Mouse (Mus musculus) erythroid progenitor cell, adult 5-6 weeks (primary cell): ENCODE data around the gene Bex3. TPM values are rescaled to one million over a fixed set of nuclear protein-coding genes. Genes with fewer than 3 reads are reported as not detected.
"Not testable (repeated sequence)": the region's sequence is repeated elsewhere in the genome, so short reads cannot be mapped to it uniquely, and the experiment has no call there.

Experiments used
- ATAC-seq: replicated peaks from 2 replicates; pipeline ENCODE4 v1.8.0; 2016; ENCODE audit warnings: moderate number of reproducible peaks, mild to moderate bottlenecking, moderate TSS enrichment, inconsistent platforms; ENCODE audit not compliant: poor library complexity, low FRiP score, severe bottlenecking
- total RNA-seq, 2 experiments: library from RNA; stranded (forward) in 1 of 2; stranded (reverse) in 1 of 2; fragments of 150-400 nt in 1 of 2; fragments of 186-747, 209-891 nt in 1 of 2; gene quantifications; 2 replicates each; pipeline versions ENCODE4 v1.2.3 to v1.2.4; 2015 to 2017; ENCODE audit warnings: low replicate concordance in 2 of 2

Gene Bex3
- total RNA-seq (2015; ENCODE audit: low replicate concordance) (96.2 and 127 TPM in 2 replicates), total RNA-seq (2017; ENCODE audit: low replicate concordance) (26.9 and 32.9 TPM in 2 replicates)

DNA sequence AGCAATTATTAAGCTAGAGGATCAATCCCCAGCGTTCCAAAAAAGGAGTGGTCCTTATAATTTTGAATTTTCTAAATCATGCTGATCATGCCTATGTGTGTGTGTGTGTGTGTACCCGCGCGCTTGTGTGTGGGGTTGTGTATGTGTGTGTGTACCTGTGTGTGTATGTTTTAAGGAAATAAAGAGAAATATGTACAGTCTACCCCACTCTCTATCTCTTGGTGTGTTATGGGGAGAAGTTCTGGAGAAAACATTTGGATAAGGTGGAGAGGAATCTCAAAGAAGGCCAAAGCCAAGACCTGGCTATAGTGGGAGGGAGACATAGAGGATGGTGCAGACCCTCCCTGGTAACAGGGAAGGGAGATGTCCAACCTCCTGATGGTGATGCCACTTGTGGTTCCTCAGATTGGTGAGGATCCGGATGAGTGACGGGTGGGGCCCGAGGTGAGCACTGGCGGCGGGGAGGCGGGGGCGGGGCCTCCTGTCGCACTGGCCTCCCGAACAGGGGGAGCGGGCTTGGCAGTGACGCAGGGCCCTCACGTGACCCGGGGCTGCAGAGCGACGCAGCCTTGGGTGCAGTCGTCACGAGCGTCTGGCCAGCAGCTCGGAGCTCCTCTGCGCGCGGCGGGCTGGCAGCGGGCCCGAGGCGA is at the start of gene Bex3:
Gene Bex3 (plus strand): TSS at position 511 of the 650 bp plus-strand sequence.
- peak; percentile 99 for ATAC-seq

DNA sequence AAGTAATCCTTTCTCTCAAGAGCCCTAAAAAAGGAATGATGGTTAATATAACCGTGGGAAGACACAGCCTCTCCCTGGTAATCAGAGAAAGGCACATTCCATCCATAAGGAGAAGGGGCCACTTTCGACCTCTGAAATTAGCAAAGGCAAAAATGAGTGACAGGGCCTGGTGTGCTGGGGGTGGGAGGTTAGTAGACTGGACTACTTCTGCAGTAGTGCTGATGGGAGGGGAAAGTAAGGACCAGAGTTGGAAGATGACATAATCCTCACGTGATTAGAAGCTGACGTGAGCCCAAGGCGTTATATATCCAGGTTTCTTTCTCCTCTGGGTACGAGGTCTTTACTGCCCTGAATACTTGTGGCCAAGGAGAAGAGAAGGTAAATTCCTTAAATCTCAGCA is 46.3 kb upstream of the Bex3 start:
- no peak for ATAC-seq

DNA sequence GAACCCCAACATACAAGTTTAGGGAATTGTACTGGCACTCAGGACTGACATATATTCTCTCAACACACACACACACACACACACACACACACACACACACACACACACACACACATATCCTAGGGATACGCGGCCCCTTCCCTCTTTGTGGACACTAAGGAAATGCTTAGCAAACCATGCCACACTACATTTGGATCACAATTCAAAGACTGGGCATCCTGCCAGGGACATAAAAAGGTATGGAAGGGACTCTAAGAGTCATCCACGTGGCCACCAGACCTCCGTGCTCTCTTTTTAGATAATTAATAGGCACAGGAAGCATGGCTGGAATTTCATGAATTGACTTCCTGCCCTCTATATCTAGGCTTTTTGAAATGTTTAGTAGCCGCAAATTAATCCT is 42.3 kb upstream of the Bex3 start:
- ATAC-seq: no peak

DNA sequence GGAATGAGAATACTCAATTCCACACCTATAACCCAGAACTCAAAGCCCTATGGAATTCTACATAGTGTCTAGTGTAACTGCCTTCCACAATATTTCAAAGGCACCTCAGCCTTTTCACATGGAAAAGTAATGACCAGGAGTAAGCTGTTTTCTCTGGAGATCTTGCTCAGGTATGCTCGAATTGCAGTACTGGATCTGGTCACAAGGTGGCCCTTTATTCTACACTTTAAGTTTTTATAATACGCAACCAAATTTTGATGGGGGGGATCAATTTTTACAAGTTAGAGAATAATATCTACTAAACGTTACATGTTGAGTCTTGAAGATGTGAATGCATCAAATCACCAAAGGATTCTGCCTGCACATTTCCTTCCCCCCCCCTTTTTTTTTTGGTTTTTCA is 31.9 kb upstream of the Bex3 start:
- ATAC-seq: no peak

DNA sequence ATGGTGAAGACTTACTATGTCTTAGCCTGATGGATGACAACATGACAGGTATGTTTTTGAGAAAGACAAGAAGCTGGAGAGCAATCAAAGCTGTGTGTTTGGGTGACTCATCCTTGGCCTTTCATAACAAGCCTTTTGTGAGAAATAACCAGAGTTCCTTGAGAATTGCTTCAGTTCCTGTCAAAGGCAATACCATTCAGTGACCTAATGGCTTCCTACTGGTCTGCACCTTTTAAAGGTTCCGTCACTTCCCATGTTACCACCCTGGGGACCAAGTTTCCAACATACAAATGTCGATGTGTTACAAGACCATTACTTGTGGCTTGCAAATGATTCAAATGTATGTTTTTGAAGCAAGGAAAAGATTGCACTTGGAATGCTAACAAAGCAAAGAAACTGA is 26.9 kb upstream of the Bex3 start:
- ATAC-seq: no peak

DNA sequence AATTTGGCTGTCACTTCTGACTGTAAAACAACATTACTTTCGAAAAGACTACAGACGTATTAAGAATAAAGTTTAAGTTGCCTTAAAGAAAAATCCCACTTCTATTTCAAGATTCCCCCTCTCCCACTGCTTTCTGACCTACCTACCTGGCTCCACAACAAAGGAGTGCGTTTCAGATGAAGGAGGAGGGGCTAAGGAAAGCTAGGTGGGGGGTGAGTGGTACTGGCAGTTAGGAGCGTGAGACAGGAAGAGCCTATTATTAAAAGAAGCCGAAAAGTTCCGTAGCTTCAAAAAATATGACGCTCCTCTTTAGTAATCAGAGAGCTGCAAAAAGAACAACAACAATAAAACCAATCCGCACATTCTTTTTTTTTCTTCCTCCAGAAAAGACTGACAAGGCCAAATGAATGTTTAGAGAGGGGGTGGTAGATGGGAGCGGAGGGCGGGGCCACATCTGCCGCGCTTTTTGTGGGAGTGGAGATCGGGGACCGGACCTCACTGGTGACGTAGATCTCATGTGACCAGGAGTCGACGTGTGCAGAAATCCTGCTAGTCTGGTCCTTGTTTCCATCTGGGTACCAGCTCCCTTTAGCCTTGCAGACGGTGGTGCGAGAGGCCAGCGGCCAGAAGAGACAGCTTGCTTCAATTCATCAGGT is 25.4 kb upstream of the Bex3 start, which contains the start of gene Tceal9:
Gene Tceal9 (plus strand): TSS at position 506 of the 656 bp plus-strand sequence.
- ATAC-seq: peak; percentile 100

DNA sequence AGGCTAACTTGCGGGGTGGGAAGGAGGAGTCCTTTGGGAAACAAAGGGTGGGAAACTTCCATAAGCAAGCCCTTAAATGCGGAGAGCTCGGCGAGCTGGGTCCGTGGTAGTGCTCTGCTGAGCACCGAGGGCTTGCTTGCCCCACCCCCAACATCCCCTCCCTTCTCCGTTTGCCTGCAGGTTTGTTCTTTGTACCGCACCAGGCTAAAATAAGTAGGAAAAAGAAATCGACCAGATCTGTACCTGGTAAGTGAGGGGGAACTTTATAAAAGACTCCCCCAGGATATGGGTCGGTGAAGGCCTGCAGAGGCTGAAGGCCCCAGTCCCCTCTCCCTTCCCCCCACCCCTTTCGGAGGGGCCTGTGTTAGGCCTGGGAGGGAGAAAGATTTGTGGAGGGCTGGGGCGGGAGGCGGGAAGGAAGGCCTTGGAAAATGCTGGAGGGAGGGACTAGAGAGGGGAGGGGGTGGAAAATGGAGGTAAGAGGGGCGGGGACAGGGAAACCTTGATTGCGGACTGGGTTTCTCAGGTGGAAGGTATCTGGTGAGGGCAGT is 24.5 kb upstream of the Bex3 start:
- peak; percentile 62 for ATAC-seq

DNA sequence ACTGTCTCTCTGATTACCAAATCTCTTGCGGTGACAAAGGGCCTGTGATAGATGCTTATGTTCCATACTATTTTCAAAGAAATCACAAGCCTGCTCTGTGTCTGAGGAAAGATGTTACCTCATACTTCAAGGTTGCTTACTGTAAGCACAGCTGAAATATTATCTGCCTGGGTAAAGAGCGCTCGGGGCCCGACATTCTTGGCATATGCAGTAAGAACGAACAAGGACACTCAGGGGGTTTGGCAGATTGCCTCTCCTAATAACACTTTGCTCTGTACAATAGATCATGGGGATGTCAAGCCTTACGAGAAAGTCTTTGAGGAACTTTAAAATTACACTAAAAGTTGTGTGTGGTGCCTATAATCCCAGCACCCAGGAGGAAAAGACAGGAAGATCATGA is 21.2 kb upstream of the Bex3 start:
- no peak for ATAC-seq

DNA sequence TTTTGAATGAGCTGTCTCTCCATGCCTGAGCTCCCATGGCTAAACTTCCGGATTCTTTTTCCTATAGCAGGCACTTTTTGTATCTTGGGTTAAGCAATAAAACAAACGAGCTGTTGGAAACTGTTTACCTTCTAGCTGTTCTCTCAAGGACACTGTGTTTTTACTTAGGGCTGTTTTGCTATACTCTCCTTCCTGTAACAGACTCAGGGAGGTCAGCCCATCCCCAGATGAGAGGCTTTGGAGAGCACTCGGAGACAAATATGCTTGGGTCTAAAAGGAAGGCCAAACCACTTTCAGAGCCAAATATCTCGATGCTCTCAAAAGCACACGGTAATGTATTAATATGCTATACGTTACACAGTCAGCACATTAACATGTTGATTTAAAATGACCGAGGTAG is 20.4 kb upstream of the Bex3 start:
- no peak for ATAC-seq

DNA sequence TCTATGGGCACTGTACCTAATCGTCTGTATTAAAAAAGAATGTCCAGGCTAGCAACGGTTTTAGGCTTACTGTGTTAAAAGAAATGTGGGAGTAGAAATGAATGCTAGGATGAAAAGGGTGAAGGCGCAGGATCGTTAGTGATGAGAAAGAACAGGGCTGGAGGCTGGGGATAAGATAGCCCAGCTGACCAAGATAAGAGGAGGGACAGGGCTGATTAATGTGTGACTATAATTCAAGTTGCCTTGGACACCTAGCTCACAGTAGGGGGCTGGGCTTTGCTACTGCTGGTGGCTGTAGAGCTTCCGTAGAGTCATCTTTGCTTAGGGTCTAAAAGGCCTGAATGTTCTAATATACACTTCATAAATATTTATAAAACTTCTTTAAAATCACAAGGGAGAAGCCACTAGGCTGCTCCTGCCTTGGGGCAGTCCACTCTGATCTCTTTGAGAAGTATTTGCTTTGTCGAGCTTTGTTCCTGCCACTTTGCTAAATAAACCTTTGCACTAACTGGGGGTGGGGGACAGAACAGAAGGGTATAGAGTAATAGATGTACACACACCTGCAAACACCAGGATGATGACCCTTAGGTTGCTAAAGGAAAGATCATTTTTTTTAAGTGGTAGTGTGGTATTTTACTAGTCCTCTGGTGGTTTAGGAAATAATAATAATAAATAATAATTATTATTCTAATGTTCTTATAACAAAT is 17.9 kb upstream of the Bex3 start:
- ATAC-seq: peak; percentile 52; the same call in 1 of the 2 replicates

DNA sequence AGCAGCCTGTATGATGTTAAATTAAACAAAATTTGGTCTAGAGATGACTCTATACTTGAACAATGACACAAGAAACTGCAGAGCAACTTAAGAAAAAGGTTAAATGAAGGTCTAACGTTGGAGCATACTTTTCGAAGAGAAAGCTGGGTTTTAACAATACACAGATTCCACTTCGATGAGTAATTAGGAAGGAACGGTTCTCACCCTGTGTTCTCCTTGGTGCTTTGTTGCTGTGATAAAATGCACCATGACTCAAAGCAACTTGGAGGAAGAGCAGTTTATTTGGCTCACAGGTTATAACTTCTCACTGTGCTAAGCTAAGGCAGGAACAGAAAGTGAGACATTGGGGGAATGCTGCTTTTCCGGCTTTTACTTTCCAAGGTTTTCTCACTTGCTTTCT is 2.3 kb upstream of the Bex3 start:
- ATAC-seq: no peak

DNA sequence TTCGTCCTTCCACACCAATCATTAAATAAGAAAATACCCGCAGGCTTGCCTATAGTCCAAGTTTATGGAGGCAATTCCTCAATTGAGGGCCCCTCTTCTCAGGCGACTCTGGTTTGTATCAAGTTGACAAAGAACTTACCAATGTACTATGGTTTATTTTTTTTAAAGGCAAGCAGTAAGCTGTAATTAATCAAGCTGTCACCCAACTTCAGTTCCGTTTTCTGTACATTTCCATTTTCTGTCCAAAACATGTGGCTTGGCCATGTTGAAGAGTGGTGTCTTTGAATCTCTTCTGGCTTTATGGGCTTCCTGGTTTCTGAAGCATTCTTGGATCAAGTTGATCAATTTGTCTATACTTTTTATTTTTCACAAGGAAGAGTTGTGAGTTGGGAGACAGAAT is 1.9 kb upstream of the Bex3 start:
- ATAC-seq: no peak

DNA sequence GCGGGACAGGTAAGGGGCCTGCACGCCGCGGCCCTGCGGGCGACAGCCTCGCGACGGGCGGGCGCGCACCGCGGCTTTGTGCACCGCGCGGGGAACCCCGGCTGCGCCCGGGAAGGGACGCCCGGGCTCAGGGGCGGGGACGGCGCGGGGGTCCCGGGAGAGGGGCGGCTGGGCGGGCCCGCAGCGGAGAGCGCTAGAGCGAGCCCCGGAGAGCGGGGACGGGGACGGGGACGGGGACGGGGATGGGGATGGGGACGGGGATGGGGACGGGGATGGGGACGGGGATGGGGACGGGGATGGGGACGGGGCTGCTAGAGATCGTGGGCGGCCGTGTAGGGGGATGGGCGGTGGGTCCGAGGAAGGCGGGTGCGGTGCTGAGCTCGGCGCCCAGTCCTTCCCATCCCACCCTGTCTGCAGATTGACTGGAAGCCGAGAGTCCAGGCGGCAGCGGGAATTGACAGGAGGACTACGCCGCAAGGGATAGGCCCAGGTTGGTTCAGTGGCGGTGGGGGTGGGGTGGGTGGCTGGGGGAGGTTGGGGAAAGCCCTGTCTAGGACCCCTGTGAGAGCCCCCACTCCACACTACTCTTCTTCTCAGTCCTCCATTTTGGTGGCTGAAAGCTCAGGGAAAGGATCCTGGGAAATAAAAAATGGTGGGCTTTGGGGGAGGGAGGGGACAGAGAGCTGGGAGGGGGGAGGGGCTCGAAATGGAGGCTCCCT is 499 bp downstream of the Bex3 start:
- not testable (repeated sequence) for ATAC-seq

DNA sequence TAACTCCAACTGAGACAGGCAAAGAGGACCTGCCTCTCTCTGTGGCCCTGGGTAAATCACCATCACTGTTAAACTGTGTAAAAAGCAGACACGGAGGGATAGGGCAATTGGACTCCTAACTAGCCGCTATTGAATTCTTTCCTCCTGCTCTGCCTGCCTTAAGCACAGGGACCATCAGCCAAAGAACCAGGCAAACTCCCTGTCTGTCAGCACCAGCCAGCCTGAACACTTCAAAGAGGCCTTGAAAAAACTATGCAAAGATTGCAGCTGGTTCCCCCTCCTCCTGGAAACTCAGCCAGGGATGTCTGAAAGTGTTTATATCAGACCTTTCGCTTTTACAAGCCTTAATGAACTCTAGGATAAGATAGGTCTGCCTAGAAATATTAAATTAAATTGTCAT is 4.5 kb downstream of the Bex3 start:
- ATAC-seq: no peak

DNA sequence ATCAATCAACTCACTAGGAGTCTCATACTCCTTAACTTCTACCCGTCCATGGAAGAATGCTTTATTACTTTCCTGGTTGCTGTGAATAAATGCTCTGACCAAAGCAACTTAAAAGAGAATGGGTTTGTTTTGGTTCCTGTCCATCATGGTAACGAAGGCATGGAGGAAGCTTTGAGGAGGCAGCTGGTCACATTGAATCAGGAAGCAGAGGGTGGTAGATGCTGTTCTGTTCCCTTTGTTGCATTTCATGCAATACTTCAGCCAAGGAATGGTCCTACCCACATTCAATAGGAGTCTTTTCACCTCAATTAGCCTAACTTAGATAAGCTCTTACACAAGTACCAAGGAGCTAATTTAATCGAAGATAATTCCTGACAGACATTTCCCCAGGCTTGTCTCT is 5.3 kb downstream of the Bex3 start:
- ATAC-seq: no peak

DNA sequence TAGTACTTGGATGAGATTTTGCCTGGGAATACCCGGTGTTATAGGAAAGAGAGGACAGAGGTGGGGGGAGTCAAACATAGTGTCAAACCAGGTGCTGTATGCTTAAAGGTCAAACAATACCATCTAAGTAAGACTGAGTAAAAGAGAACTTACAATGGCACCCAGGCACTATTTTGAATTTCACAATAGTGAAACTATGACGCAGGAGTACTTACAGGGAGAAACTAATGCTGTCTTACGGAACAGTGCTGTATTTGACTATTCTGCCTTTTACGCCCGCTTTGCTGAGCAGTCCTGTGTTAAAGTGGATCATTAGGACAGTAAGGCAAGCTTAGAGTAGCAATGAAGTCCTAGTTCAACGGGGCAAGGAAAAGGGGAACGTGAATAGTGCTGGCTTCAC is 7.5 kb downstream of the Bex3 start:
- no peak for ATAC-seq

DNA sequence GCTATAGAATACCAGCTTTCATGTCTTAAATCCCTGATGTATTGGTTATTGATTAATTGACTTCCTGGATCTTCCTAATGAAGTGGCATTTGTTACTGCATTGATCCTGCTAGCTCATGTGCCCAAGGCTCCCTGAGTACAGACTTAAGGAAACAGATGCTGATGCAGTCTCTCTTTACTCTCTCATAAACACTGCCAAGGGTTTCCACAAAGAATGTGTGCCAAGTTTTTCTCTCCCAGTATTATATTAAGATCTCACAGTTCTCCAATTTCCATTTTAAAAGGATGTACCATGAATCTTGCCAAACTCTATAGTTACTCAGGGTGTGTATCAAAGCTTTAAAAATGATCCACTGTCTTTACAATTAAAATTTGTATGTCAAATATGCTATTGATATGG is 8.3 kb downstream of the Bex3 start:
- no peak for ATAC-seq

DNA sequence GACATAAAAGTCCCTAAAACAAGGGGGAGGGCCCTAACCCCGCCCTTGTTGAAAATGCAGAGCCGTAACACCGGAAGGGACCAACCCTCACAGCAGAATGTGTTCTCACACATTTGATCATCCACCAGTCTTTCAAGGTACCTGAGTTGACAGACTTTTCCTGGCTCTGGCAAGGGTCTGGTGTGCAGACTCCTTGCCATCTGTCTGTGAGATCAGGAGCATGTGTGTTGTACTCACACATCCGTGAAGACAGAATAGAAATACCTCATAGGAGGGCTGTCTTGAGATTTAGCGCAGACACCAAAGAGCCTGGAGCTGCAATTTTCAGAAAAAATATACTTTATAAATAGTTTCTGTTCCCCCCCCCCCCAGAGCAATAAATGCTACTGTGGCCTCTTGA is 9.4 kb downstream of the Bex3 start:
- no peak for ATAC-seq

DNA sequence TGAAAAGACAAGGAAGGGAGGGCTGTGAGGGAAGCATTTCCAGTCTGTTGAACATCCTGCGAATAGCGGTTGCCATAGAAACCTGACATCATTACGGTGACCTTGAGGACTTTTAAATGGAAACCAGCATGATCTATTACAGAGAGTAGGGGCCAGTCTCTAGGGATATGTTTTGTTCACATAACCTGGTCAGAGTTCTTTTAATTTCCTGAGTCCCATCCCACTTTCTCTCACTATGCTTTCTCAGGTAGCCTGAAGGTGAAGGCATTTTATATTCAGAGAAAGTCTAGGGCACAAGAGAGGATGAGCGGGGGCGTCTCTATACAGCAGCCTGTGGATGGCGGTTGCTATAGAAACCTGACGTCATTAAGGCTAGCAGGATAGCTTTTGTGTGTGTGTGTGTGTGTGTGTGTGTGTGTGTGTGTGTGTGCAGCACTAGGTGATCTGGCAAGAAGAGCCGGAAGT is 20.8 kb downstream of the Bex3 start:
- ATAC-seq: no peak

DNA sequence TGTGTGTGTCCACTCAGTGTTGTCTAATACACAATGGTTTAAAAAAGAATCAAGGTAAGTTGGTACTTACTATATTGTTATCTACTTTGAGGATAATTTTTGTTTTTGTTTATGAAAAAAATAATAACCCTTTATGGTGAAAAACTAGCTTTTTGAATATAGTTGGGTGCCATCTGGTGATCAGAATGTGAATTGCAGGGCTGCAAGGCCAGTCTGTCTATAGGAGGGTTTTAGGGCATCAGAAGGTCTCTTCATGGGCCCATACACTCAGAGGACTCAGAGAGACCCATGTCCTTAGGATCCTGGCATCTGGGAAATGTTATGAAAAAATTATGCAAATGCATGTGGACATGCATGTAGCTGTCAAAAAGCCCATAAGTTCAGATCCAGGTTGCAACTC is 34.2 kb downstream of the Bex3 start:
- no peak for ATAC-seq
